Mouse (Mus musculus) right cerebral cortex, postnatal 4 days (tissue): ENCODE data around the gene Dync1li1.

ENCODE experiments used
- DNase-seq: peaks from one replicate; pipeline ENCODE4 v3.0.0-alpha.2; 2022

Dync1li1 gene

GRCm38 (mm10) chr9:114731011-114731755 is 42.6 kb downstream of the Dync1li1 start, which contains the start of gene Cmtm6:
TSS of gene Cmtm6 (plus strand) at chr9:114731116.
- DNase-seq: peak; percentile 95

GRCm38 (mm10) chr9:114731871-114732682 is 43.5 kb downstream of the Dync1li1 start:
- DNase-seq: no peak

GRCm38 (mm10) chr9:114733238-114733637 is 44.6 kb downstream of the Dync1li1 start:
- DNase-seq: no peak

GRCm38 (mm10) chr9:114736442-114736841 is 47.9 kb downstream of the Dync1li1 start:
- no peak for DNase-seq

- DNase-seq: no peak
These were observed 51.7 kb downstream of the Dync1li1 start for GRCm38 (mm10) chr9:114740336-114740735.

- no peak for DNase-seq
These were observed 54.1 kb downstream of the Dync1li1 start for GRCm38 (mm10) chr9:114742731-114743130.

GRCm38 (mm10) chr9:114745163-114745562 is 56.6 kb downstream of the Dync1li1 start:
- DNase-seq: no peak

- no peak for DNase-seq
These were observed 57.1 kb downstream of the Dync1li1 start for GRCm38 (mm10) chr9:114745654-114746053.

GRCm38 (mm10) chr9:114747012-114747411 is 58.4 kb downstream of the Dync1li1 start:
- DNase-seq: no peak

- DNase-seq: no peak
These were observed 58.9 kb downstream of the Dync1li1 start for GRCm38 (mm10) chr9:114747466-114747865.

- DNase-seq: no peak
These were observed 63.0 kb downstream of the Dync1li1 start for GRCm38 (mm10) chr9:114751582-114751981.

GRCm38 (mm10) chr9:114752311-114752710 is 63.7 kb downstream of the Dync1li1 start:
- DNase-seq: no peak

GRCm38 (mm10) chr9:114752863-114753484 is 64.4 kb downstream of the Dync1li1 start:
- DNase-seq: peak; percentile 85

- DNase-seq: no peak
These were observed 69.7 kb downstream of the Dync1li1 start for GRCm38 (mm10) chr9:114758272-114758671.

- no peak for DNase-seq
These were observed 70.2 kb downstream of the Dync1li1 start for GRCm38 (mm10) chr9:114758801-114759200.

GRCm38 (mm10) chr9:114759886-114760285 is 71.3 kb downstream of the Dync1li1 start:
- no peak for DNase-seq

- no peak for DNase-seq
These were observed 71.8 kb downstream of the Dync1li1 start for GRCm38 (mm10) chr9:114760353-114760752.

- DNase-seq: no peak
These were observed 73.3 kb downstream of the Dync1li1 start for GRCm38 (mm10) chr9:114761848-114762247.

GRCm38 (mm10) chr9:114763341-114763740 is 74.8 kb downstream of the Dync1li1 start:
- DNase-seq: peak; percentile 49

- DNase-seq: peak; percentile 76
These were observed 78.4 kb downstream of the Dync1li1 start for GRCm38 (mm10) chr9:114767030-114767429.

GRCm38 (mm10) chr9:114767507-114767906 is 78.9 kb downstream of the Dync1li1 start:
- DNase-seq: no peak

GRCm38 (mm10) chr9:114768066-114768465 is 79.5 kb downstream of the Dync1li1 start:
- no peak for DNase-seq

- DNase-seq: no peak
These were observed 81.6 kb downstream of the Dync1li1 start for GRCm38 (mm10) chr9:114770224-114770623.
